Mouse (Mus musculus) embryo, embryonic 11 days (tissue): Measurements from ENCODE around the gene Bfar.
"Not testable (repeated sequence)": the region's sequence is repeated elsewhere in the genome, so short reads cannot be mapped to it uniquely, and the experiment has no call there.

ENCODE experiments used
- DNase-seq: peaks from one replicate; pipeline ENCODE4 v3.0.0-alpha.2; 2015

Bfar gene

DNA sequence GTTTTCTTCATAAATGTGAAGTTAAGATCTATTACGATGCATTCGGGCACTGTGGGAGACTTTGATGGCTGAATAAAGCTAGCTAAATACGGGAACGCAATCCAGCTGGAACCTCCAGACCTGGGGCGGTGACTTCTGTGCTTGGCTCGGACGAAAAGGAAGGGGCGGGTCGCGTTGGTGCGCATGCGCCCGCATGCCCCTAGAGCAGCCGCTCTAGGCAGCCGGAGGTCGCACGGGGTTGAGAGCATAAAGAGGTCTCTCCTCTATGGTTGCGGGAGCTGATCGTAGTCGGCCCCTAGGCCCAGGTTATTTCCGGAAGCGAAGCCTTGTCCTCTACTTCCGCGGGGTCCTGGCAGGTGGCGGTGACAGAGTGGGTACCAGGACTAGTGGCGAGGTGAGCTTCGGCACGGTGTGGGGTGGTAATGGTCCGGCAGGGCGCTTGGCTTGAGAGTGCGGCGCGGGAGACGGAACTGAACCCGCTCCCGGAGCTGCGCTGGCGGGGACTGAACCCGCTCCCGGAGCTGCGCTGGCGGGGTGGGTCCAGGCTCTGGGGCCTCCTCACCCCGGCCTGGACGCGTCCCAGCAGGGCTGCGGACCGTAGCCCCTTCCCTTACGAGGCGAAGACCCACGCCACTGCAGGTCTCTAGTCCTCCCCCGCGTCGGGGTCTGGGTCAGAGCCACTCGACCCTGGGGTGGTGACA is at the start of gene Bfar, which contains the start of gene 3110001I22Rik:
Bfar (plus strand) TSS at position 174 of the 701 bp plus-strand sequence.
3110001I22Rik (plus strand) TSS at position 245 of the 701 bp plus-strand sequence.
- DNase-seq = peak; percentile 97

DNA sequence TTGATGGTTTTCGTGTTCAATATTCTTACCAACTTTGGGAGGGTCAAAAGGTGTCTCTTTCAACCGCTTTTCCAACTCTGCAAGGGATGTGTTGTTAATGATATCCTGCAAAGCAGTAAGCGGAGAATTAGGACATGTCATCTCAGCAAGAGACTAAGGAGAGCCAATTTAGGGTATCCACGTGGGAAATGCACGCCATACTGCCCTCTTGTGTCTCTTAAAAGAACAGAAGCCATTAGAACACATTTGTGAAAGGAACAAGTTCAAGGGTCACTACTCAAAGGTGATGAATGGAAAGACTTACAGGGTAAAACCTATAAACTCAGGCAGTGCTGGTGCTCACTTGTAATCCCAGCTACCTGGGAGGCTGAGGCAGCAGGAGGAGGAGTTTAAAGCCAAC is 43.3 kb upstream of the Bfar start:
- DNase-seq = peak; percentile 37

DNA sequence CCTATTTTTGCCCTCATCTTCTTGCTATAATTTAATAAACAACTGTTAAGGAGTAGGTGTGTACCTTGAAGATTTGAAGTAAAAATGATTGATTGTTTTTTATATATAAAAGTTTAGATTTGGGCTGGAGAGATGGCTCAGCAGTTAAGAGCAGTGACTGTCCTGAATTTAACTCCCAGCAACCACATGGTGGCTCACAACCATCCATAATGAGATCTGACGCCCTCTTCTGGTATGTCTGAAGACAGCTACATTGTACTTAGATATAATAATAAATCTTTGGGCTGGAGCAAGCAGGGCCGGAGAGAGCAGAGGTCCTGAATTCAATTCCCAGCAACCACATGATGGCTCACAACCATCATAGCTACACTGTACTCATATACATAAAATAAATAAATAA is 33.5 kb upstream of the Bfar start:
- not testable (repeated sequence) for DNase-seq

DNA sequence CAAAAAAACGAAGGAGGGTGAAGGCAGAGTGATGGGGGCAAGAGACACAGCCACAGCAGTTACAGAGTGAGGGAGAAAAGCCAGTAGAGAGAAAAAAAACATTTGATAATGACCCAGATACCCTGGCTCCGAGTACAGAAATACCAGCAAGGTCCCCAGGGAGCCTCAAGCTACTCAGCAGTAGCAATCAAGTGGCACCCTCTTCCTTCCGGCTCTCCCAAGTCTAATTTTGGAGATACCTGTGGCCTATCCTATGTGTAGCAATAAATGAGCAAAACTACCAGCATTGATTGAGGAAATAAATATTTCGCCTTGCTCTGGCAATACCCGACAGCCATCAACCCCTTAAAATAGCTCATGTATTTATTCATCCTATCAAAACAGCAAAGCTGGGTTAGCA is 32.1 kb upstream of the Bfar start:
- no peak for DNase-seq

DNA sequence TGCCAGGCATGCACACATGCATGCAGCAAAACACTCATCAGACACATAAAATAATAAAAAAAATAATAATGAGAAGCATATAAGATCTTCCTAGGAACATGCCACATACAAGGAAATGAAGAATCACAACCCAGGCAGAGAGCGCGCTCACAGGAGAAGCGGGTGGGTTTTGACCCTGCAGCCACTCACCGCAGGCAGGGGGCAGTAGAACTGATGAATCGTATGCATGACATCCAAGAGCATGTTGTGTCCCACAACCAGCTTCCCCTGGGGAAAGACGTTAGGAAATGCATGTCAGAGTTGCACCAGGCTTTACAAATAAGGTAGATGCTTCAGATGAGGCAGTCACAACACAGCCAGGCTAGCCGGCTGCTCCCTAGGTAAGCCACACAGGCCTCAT is 31.6 kb upstream of the Bfar start:
- DNase-seq = peak; percentile 24

DNA sequence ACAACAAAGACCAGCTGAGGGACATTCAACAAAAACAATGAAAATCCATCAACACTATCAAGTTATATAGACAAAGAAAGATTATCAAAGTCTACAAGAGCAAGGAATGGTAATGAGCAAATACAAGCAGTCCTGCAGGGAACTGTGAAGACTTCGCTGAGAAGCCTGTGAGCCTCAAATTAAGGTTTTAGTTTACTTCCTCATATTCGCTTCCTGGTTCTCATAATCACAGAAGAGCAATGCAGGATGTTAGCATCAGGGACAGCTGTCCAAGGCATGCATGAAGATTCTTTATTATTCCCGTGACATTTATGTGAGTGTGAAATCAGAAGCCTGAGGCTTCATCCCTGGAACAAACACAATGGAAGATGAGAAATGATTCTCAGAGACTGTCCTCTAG is 27.2 kb upstream of the Bfar start:
- DNase-seq = no peak

DNA sequence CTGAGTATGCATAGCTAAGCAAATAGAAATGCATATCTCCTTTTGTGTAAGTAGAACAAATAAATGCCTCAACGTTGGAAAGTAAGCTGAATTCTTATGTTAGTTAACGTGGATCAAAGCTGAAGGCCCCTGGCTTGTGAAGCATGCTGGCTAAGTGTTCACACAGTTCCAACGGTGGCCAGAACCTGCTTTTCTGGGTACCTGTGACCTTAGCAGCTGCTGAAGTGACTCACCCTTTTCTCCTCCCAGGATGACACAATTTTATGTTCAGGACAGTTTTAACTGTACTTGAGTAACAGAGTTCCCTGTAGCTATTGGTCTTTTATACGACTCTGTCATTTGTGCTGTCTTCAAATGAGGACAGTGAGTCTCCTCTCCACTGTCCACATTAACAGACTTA is 25.7 kb upstream of the Bfar start:
- DNase-seq = no peak

DNA sequence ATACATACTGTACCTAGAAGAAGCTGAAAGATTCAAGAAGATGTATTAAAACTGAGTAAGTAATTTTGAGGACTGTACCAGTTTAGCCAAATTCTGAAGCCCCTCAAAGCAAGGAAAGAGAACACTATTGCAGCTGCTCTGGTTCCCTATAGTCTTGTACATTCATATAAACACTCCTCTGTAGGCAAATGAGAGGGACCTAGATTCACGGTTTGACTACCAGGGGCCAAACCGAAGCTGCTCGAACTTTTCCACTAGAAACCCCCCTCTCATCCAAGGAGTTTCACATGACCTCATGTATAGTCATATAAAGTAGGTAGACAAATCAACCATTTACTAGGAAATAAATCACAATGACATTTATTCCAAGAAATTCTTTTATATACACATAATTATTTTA is 12.8 kb upstream of the Bfar start:
- DNase-seq = no peak

DNA sequence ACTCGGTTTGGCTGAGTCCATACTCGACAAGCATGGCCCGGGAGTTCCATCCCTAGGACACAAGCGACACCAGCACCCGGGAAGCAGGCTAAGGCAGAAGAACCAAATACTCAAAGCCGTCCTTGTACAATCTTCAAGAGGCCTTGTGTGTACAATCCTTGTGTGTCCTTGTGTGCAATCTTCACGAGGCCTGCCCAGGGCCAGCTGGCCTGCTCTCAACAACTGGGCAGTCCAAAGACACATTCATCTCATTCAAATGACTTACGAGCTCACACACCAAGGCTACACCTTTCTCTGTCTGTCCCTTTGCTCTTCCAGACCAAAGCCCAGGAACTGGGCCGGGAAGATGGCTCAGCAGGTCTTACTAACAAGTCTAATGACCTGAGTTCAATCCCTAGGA is 10.9 kb upstream of the Bfar start:
- no peak for DNase-seq

DNA sequence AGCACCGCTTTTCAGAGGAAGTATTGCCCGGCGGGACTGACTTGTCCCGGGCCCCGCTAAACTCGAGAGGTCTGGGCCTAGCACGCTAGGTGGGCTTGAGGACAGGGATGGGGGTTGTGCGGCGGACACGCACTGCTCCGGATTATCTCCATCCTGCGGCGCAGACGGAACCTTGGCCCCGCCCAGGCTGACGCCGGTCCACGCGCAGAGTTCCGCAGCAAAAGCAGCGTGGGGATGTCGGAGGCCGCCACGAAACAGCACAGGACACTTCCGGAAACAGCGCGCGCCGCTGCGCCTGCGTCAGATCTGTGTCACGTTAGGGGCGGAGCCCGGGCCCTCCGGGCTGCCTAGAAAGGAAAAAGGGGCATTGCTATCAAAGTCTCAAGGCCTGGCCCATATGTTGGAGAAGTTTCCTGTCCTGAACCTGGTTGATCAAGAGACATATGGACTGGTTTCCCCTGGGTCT is 3.7 kb upstream of the Bfar start, which contains the start of gene Parn:
Parn (minus strand) TSS at position 293 of the 466 bp plus-strand sequence.
- DNase-seq = peak; percentile 95

DNA sequence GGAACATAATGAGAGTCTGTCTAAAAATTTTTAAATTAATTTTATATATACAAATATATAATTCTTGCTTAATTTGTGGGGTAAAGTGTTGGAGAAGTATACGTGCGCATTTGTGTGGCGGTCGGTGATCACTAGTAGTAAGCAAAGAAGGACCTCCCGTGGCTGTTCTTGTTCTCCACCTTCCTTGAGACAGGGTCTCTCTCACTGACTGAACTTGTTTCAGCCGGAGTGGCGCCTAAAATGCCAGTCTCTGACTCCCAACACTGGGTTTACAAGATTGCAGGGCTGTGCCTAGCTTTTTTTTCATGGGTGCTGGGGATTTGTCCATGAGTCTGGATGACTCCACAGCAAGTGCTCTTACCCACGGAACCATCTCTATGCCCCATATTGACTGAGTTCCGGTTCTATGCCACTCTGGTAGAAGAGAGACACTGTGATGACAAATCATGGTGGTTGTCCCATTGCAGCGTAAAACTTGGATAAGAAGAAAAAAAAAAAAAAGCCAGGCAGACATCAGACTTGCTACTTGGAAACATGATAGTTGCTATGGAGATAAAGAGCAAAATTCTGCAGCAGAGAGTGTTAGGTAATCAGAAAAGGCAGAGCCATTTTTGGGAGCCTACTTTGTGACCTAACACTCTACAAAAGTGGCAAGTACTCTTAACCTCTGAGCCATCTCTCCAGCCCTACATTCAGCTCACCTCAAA is 3.1 kb upstream of the Bfar start:
- peak; percentile 2 for DNase-seq

DNA sequence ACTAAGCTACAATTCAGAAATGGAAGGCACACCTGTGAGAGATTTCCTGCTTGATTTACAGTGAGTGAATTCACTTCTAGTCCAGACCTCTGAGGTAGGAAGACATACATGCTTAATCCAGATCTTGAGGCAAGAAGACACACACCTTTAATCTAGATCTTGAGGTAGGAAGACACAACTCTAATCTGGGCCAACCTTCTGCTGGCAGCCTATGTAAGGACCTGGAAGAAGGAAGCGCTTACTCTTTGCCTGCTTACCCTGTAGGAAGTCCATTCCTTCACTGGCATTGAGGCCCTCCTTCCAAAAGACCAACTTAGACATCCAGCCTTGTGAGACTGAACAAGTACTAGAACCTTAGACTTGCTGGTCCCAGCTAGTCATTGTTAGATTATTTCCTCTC is 2.4 kb upstream of the Bfar start:
- no peak for DNase-seq

DNA sequence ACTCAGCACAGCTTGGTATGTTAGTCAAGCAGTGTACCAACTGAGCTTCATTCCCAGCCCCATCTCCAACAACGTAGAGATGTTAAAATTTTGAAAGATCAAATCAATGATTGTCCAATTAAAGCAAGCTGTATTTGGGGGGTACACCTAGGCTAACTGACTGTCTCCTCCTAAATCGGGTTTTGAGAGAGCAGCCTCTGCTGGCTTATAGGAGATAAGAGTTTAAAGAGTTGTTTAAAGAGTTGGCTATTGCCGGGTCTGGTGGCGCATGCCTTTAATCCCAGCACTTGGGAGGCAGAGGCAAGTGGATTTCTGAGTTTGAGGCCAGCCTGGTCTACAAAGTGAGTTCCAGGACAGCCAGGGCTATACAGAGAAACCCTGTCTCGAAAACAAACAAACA is 762 bp upstream of the Bfar start:
- DNase-seq = peak; percentile 2

DNA sequence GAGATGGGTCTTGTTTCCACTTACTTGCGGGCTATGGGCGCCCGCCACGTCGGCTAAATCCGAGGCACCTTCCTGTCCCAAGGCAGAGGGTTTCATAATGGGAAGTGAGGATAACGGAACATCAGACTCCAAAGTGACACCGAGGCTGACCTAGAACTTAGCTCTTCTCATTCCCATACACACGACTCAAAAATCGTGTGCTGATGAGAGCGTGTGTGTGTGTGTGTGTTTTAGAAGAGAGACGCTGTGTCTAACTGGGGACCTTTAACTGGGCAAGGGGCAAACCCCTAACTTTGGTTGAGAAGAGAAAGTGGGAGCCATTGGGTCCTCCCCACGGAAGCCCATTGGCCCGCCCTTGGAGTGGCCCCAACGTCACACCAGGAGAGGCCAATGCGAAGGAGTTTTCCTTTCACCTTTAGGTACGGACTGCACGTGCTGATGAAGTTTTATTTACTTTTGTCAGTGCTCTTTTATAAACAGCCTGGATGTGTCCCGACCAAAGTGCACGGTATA is 784 bp downstream of the Bfar start:
- DNase-seq = peak; percentile 73

DNA sequence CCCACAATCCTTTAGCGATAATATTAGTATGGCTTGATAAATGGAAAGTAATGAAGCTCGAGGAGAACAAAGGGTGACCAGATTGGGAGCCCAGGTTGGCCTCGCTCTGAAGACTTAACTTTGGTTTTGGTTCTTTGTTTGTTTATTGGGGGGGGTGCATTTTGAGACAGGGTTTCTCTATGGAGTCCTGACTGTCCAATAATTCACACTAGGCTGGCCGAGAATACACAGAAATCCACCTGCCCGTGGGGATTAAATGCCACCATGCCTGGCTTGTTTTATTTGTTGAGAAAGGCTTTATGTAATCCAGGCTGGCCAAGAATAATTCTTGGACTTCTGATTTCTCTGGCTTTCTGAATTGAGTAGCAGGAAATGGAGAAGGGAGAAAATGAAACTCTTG is 1.5 kb downstream of the Bfar start:
- no peak for DNase-seq

DNA sequence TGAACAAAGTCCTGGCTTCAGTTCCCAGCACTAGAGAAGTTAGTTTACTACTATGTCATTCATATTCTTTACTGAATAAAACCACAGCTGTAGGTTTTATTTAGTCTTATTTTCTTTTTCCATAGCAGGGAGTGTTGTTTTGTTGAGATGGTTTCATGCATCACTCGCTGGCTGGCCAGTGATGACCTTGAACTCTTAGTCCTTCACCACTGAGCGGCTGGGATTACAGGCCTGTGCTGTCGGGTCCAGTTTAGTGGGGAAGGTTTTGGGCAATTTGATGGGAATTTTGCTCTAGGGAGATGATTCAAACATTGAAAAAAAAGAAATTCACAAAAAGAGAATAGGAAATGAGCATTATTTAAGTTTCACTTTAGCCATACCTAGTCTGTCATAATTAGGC is 2.9 kb downstream of the Bfar start:
- no peak for DNase-seq

DNA sequence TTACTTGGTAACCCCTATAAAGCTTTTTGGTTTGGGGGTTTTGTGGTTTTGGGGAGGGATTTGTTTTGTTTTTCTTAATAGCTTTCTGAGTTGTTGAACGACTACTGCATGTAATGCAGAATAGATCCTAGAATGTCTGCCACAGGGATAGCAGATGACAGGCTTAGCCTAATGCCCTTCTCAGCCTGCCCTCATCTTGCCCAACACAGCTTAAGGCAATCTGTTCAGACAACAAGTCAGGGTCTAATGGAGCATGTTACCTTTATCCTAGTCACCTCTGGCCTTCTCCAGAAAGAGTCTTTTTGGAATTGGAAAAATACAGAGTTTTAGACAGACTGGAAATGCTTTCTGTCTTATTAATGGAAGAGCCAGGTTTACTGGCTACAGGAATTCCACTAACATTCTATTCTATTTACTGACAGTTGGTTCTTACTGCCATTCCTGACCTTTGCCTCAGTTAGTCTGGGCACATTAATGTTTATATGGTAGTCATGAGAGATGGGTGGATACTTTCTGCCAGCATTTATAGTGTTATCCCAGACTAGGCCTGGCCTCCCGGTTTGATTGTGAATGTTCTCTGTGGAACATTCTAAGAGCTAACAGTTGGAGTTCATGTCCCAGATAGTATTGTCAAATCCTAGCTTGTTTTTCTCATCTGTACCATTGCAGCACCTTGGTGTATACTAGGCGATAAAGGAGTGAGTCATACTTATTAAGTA is 7.1 kb downstream of the Bfar start:
- no peak for DNase-seq

DNA sequence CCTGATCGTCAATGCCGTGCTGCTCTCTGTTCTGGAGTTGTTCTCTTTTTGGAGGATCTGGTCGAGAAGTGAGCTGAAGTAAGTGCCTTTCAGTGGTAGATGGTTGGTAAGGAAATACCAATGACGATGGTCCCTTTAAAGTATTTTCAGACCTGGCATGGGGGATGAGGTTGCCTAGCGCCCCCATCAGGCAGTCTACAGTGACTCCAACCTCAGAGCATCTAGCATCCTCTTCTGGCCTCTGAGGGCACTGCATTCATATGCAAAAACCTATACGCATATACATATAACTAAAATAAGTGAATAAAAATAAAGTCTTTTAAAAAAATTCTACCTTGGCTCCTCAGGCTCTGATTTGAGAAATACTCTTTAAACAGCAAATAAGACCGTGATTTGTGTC is 27.3 kb downstream of the Bfar start:
- no peak for DNase-seq

DNA sequence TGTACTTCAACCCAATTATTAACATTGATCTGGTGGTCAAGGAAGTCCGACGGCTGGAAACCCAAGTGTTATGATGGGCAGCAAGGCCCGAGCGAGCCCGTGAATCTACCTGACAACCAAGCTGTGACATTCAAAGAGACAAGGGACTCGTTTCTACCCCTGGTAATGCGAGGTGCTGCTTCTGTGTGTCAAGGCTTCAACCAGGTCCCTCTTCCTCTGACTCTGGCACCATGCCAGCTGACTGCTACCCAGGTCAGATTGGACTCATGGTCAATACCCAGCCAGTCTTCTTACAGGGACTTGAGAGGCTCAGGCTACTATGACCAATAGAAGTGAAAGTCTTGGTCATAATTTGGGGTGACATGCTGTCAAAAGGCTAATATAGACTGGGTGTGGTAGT is 30.5 kb downstream of the Bfar start:
- no peak for DNase-seq

DNA sequence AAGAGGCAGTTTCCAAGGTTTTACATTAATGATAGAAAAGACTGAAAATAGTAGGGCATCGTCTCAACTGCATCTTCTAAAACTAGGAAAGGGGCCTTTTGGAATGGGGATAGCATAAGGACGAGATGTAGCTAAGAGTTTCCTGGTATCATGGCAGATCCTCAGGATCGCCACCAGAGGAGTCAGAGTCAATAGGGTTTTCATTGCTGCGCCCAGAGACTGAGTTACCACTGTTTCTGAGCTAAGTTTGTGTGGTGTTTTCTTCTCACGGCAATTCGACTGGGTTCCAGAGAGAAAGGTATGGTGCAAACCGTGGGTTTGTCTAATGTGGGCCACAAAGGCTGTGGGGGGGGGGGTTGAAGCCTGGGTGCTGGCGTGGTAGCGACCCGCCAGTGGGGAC is 33.0 kb downstream of the Bfar start:
- no peak for DNase-seq

DNA sequence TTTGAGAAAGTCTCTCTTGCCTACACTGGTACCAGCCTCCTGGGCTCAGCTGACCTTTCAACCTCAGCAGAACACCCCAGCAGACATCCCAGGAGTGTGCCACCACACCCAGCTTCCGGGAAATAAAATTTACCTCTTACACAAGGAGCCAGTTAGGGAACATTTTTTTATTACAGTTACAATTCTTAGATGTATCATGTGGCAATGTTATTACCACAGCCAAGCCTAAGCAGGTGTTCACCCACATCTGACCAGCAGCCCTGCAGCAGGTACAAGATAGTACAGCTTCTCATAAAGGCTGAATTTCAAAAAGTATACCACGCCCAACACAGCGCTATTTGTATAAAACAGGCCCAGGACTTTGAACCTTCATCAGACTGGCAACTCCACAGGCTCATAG is 43.3 kb downstream of the Bfar start:
- no peak for DNase-seq

DNA sequence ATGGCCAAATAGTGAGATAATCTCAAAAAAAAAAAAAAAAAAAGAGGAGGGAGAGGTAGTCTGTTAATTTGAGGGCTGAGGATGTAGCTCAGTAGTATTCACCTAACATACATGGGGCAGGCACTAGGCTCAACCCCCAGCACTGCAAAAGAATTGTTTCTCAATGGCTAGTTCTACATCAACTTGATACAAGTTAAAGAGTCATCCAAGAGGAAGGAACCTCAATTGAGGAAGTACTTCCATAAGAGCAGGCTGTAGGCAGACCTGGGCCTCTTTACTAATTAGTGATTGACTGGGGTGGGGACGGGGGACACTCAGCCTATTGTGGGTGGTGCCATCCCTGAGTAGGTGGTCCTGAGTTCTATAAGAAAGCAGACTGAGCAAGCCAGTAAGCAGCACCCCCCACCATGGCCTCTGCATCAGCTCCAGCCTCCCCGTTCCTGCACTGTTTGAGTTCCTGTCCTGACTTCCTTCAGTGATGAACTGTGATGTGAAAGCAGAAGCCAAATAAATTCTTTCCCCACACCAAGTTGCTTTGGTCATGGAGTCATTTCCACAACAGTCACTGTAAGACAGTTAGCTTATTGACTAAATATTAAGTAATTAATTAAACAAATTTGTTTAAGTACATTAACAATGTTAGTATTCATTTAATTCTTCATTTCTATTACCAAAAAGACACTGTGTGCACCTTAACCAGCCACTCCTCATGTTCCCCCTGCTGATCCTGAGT is 45.3 kb downstream of the Bfar start:
- no peak for DNase-seq

DNA sequence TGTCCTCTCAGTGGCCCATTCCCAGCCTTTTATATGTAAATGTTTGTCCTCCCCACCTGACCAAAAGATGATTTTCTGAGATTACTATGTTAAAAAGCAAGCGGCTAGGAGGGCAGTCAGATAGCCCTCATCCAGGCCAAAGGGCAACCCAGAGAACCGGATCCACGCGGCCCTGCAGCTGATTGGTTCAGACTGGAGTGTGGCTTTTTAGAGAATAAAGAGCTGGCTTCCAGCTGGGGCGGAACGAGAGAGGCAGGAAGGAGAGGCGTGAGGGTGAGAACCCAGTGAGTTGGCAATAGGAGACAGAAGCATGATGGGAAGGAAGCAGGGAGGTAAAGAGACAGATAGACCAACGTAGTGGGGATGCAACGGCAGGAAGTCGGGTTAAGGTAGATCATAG is 51.3 kb downstream of the Bfar start:
- peak; percentile 2 for DNase-seq
